Mouse (Mus musculus) hindbrain, embryonic 13.5 days (tissue): ENCODE data around the gene Slc7a7. TPM values are rescaled to one million over a fixed set of nuclear protein-coding genes. Genes with fewer than 3 reads are reported as not detected.
"Not testable (repeated sequence)": the region's sequence is repeated elsewhere in the genome, so short reads cannot be mapped to it uniquely, and the experiment has no call there.

Source experiments
- ATAC-seq: fragments of 200-750 bp; cut with Nextera tagmentation; 2 replicates; pipeline ENCODE4 v1.8.0; 2017; ENCODE audit warnings: moderate TSS enrichment; ENCODE audit not compliant: low FRiP score
- H3K27ac ChIP-seq: fragments of 300-500 bp; sonication (generic); 2 replicates; pipeline ENCODE4 v1.5.1; 2015; ENCODE audit warnings: inconsistent platforms, mild to moderate bottlenecking, moderate library complexity
- H3K27me3 ChIP-seq: fragments of 300-500 bp; sonication (generic); 2 replicates; pipeline ENCODE4 v1.6.1; 2015; ENCODE audit warnings: mild to moderate bottlenecking, inconsistent platforms
- H3K36me3 ChIP-seq: fragments of 300-500 bp; sonication (generic); 2 replicates; pipeline ENCODE4 v1.6.1; 2015; ENCODE audit warnings: mild to moderate bottlenecking, inconsistent platforms
- H3K4me1 ChIP-seq: fragments of 300-500 bp; sonication (generic); replicated peaks from 2 replicates; pipeline ENCODE4 v1.6.1; 2015; ENCODE audit warnings: inconsistent platforms
- H3K4me2 ChIP-seq: fragments of 300-500 bp; sonication (generic); 2 replicates; pipeline ENCODE4 v1.6.1; 2015; ENCODE audit warnings: inconsistent platforms, mild to moderate bottlenecking, moderate library complexity
- H3K4me3 ChIP-seq: fragments of 300-500 bp; sonication (generic); 2 replicates; pipeline ENCODE4 v1.5.1; 2015; ENCODE audit warnings: mild to moderate bottlenecking, inconsistent platforms
- H3K9ac ChIP-seq: fragments of 300-500 bp; sonication (generic); 2 replicates; pipeline ENCODE4 v1.6.1; 2015; ENCODE audit warnings: mild to moderate bottlenecking, inconsistent platforms
- H3K9me3 ChIP-seq: fragments of 300-500 bp; sonication (generic); 2 replicates; pipeline ENCODE4 v1.6.1; 2016; ENCODE audit warnings: inconsistent platforms
- WGBS: fragments of 180-500 bp; shearing (Covaris S2); methylation state at CpG from one replicate; pipeline ENCODE4 v1.1.7; 2015; 5-methylcytosine and 5-hydroxymethylcytosine counted together
- polyA plus RNA-seq: library from polyadenylated mRNA; unstranded; fragments of >200 nt; fragmentation: Nextera tagmentation; extraction: Ambion mirVana; gene quantifications from 2 replicates; pipeline ENCODE4 v1.2.1, GENCODE M21; 2015

Slc7a7 gene
- polyA plus RNA-seq, 1 experiment from 2014 or later, result 5.9 TPM

- 46% methylated on average over 1 of the region's 1 CpGs for WGBS
These were observed 63.2 kb downstream of the Slc7a7 start for GRCm38 (mm10) chr14:54354406-54354805.

GRCm38 (mm10) chr14:54352314-54352713 lies 65.3 kb downstream of the Slc7a7 start:
- H3K36me3 ChIP-seq, result no peaks in the 10 kb centered on the region
- no peak overlapping the region for H3K4me3 ChIP-seq
- H3K9me3 ChIP-seq, result peaks cover 3% of the 10 kb centered on the region; the same call in 1 of the 2 replicates
- H3K27me3 ChIP-seq, result no peaks in the 10 kb centered on the region
- H3K9ac ChIP-seq, result no peak overlapping the region
- H3K27ac ChIP-seq, result no peak overlapping the region
- 90% methylated on average over 8 of the region's 8 CpGs for WGBS
- H3K4me1 ChIP-seq, result no peaks in the 10 kb centered on the region
- no peak for ATAC-seq
- no peak overlapping the region for H3K4me2 ChIP-seq

More at GRCm38 (mm10) chr14:54354406-54354805, 63.2 kb downstream of the Slc7a7 start:
- Histone ChIP-seq H3K27me3 (no peaks in the 10 kb centered on the region), H3K9me3 (no peaks in the 10 kb centered on the region), H3K4me3 (no peak overlapping the region), H3K27ac (no peak overlapping the region), H3K36me3 (no peaks in the 10 kb centered on the region), H3K4me2 (no peak overlapping the region), H3K4me1 (no peaks in the 10 kb centered on the region), H3K9ac (no peak overlapping the region)
- ATAC-seq, result no peak

GRCm38 (mm10) chr14:54350773-54351541 lies 66.6 kb downstream of the Slc7a7 start:
- not testable (repeated sequence) for H3K4me3 ChIP-seq, H3K36me3 ChIP-seq, H3K27ac ChIP-seq, H3K27me3 ChIP-seq, H3K9ac ChIP-seq, H3K4me2 ChIP-seq, H3K9me3 ChIP-seq, H3K4me1 ChIP-seq, ATAC-seq
- WGBS, result 96% methylated on average over 16 of the region's 16 CpGs

- 45% methylated on average over 2 of the region's 2 CpGs for WGBS
- ATAC-seq, H3K4me1 ChIP-seq, H3K9me3 ChIP-seq, H3K4me2 ChIP-seq, H3K27me3 ChIP-seq, H3K4me3 ChIP-seq, H3K36me3 ChIP-seq, H3K27ac ChIP-seq, H3K9ac ChIP-seq: not testable (repeated sequence)
These were observed 75.8 kb downstream of the Slc7a7 start for GRCm38 (mm10) chr14:54341807-54342206.

- no peak for ATAC-seq
- 60% methylated on average over 7 of the region's 7 CpGs for WGBS
- Histone ChIP-seq H3K4me1 (no peaks in the 10 kb centered on the region), H3K4me3 (no peak overlapping the region), H3K27me3 (no peaks in the 10 kb centered on the region), H3K4me2 (no peak overlapping the region), H3K27ac (no peak overlapping the region), H3K9ac (no peak overlapping the region), H3K36me3 (no peaks in the 10 kb centered on the region), H3K9me3 (no peaks in the 10 kb centered on the region)
These were observed 76.7 kb downstream of the Slc7a7 start for GRCm38 (mm10) chr14:54340836-54341235.

GRCm38 (mm10) chr14:54333452-54334189 lies 84.0 kb downstream of the Slc7a7 start:
- Histone ChIP-seq H3K4me1 (peaks cover 3% of the 10 kb centered on the region; the same call in 1 of the 2 replicates), H3K4me2 (no peak overlapping the region), H3K27me3 (no peaks in the 10 kb centered on the region), H3K9me3 (no peaks in the 10 kb centered on the region), H3K9ac (no peak overlapping the region), H3K36me3 (no peaks in the 10 kb centered on the region), H3K27ac (no peak overlapping the region), H3K4me3 (no peak overlapping the region)
- no peak for ATAC-seq
- 76% methylated on average over 8 of the region's 8 CpGs for WGBS

- Histone ChIP-seq H3K27me3 (no peaks in the 10 kb centered on the region), H3K4me2 (no peak overlapping the region), H3K4me1 (peaks cover 3% of the 10 kb centered on the region; the same call in 1 of the 2 replicates), H3K9me3 (no peaks in the 10 kb centered on the region), H3K27ac (peak overlapping the region; percentile 73), H3K9ac (no peak overlapping the region), H3K4me3 (no peak overlapping the region), H3K36me3 (no peaks in the 10 kb centered on the region)
- 43% methylated on average over 5 of the region's 5 CpGs for WGBS
- ATAC-seq, result peak; percentile 61; the same call in 1 of the 2 replicates
These were observed 85.2 kb downstream of the Slc7a7 start for GRCm38 (mm10) chr14:54332176-54333074.

DNA sequence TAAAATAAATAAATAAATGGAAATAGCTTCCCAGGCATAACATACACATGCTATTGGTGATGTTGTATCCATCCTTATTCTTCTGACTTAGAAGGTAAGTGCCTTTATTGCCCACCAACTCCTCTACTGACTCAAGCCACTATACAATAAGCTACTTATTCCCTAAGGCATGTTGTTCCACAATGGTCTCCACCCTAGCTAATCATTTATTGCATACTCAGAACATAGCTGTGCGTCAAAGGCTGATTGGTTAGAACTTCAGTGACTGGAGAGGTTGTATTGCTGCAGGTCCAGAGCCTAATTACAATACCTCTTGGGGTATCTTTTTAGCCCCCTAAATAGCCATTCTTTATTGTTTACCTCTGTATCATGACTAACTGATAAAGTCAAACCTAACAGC lies 86.4 kb downstream of the Slc7a7 start:
- no peak overlapping the region for H3K27ac ChIP-seq
- no peaks in the 10 kb centered on the region for H3K27me3 ChIP-seq
- no peaks in the 10 kb centered on the region for H3K36me3 ChIP-seq
- H3K9me3 ChIP-seq, result no peaks in the 10 kb centered on the region
- ATAC-seq, result no peak
- no peak overlapping the region for H3K4me2 ChIP-seq
- peaks cover 3% of the 10 kb centered on the region; the same call in 1 of the 2 replicates for H3K4me1 ChIP-seq
- no peak overlapping the region for H3K9ac ChIP-seq
- WGBS, result 98% methylated on average over 1 of the region's 1 CpGs
- H3K4me3 ChIP-seq, result no peak overlapping the region

GRCm38 (mm10) chr14:54329201-54329600 lies 88.4 kb downstream of the Slc7a7 start:
- ATAC-seq, result no peak
- WGBS, result 62% methylated on average over 9 of the region's 9 CpGs
- Histone ChIP-seq H3K27me3 (no peaks in the 10 kb centered on the region), H3K4me3 (no peak overlapping the region), H3K4me2 (no peak overlapping the region), H3K9me3 (no peaks in the 10 kb centered on the region), H3K9ac (no peak overlapping the region), H3K27ac (no peak overlapping the region), H3K36me3 (no peaks in the 10 kb centered on the region), H3K4me1 (peaks cover 3% of the 10 kb centered on the region; the same call in 1 of the 2 replicates)

- Histone ChIP-seq H3K36me3 (no peaks in the 10 kb centered on the region), H3K4me1 (peaks cover 3% of the 10 kb centered on the region; the same call in 1 of the 2 replicates), H3K9ac (no peak overlapping the region), H3K27ac (no peak overlapping the region), H3K4me3 (no peak overlapping the region), H3K9me3 (no peaks in the 10 kb centered on the region), H3K4me2 (no peak overlapping the region), H3K27me3 (no peaks in the 10 kb centered on the region)
- ATAC-seq, result no peak
- WGBS, result 78% methylated on average over 2 of the region's 2 CpGs
These were observed 89.0 kb downstream of the Slc7a7 start for GRCm38 (mm10) chr14:54328548-54328947.

DNA sequence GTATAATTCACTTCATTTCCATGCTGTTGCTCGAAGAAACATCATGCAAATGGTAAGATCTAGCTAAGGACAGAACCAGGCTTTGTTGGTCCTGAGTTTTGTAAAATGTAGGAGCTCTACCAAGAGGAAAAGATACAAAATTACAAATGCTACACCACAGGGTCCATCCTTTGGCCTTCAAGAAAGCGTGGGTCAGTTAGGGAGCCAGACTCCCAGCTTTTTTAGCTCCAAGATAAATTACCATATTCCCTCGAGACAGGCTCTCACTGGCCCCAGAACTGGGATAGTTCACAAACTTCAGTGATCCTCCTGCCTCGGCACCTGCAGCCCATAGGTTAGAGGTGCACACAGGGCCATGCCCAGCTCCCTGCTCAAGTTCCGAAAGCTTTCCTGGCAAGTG lies 93.1 kb downstream of the Slc7a7 start:
- Histone ChIP-seq H3K27me3 (no peaks in the 10 kb centered on the region), H3K4me3 (no peak overlapping the region), H3K9ac (no peak overlapping the region), H3K4me1 (no peaks in the 10 kb centered on the region), H3K36me3 (no peaks in the 10 kb centered on the region), H3K4me2 (no peak overlapping the region), H3K9me3 (peaks cover 7% of the 10 kb centered on the region), H3K27ac (no peak overlapping the region)
- 84% methylated on average over 5 of the region's 5 CpGs for WGBS
- no peak for ATAC-seq
